Mouse (Mus musculus) lung, adult 2 months (tissue): ENCODE results near the gene Azin2. TPM values are rescaled to one million over a fixed set of nuclear protein-coding genes. Genes with fewer than 3 reads are reported as not detected.

Source experiments
- DNase-seq: peaks from one replicate; pipeline ENCODE4 v3.0.0; 2022
- H3K4me1 ChIP-seq: fragments of 200-500 bp; 2 replicates; pipeline ENCODE4 v1.6.1; 2011; ENCODE audit warnings: low read length; ENCODE audit not compliant: control insufficient read depth, insufficient read depth
- H3K4me3 ChIP-seq: fragments of 200-500 bp; replicated peaks from 2 replicates; pipeline ENCODE3; 2011; ENCODE audit warnings: low read depth, mild to moderate bottlenecking, control low read depth, low read length; ENCODE audit errors: extremely low read depth
- CTCF ChIP-seq: fragments of 200-500 bp; IDR thresholded peaks from 2 replicates; pipeline ENCODE4 v1.5.1; 2011; ENCODE audit warnings: mild to moderate bottlenecking, low read length, control low read depth; ENCODE audit not compliant: insufficient read depth
- POLR2A ChIP-seq: fragments of 200-500 bp; IDR thresholded peaks from 2 replicates; pipeline ENCODE4 v1.6.1; 2011; ENCODE audit warnings: low read depth, mild to moderate bottlenecking, control low read depth, low read length, borderline replicate concordance; ENCODE audit errors: extremely low read depth
- WGBS: fragments of 180-500 bp; shearing (Covaris S2); methylation state at CpG from one replicate; pipeline ENCODE4 v1.1.7; 2018; 5-methylcytosine and 5-hydroxymethylcytosine counted together
- polyA plus RNA-seq: library from polyadenylated mRNA; depleted of rRNA; stranded (reverse); fragments of >200 nt; gene quantifications from 2 replicates; pipeline ENCODE4 v1.2.3, GENCODE M21; 2012

The Azin2 gene
- polyA plus RNA-seq, 1 experiment = 46.2 TPM

DNA sequence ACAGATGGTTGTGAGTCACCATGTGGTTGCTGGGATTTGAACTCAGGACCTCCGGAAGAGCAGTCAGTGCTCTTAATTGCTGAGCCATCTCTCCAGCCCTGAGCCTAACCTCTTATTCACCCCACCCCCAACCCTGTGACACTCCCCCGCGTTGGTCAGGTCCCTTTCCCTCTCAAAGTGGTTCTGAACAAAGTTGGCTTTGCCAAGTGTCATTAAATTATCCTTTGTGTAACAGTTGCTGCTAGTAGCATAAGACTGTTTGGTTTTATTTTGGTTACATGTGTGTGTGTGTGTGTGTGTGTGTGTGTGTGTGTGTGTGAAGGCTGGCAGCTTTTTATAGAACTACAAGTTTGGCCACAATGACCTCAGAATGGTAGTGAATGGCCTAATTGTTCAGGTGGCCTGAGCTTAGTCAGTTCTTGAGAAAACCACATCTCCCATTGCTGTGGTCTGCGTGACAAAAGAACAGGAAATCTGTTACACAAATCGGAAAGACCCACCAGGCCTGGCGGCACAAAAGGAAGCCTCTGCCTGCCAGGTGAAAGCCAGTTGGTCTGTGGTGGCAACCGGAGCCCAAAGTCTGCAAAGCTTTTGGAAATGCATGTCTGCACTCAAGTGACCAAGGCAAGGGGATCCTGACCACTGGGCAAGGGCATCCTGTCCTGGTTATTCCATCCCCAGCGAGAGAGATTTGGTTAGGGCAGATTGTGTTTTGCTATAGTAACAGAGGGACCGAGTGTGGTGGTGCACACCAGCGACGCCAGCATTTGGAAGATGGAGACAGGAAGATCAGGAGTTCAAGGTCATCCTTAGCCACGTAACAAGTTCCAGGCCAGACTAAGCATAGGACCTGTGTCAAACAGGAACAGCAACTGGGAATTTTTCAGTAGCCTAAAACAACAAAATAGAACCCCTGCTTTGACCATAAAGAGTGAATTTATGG lies 18.9 kb upstream of the Azin2 start:
- 49% methylated on average over 12 of the region's 12 CpGs for WGBS
- TF ChIP-seq POLR2A (no peak), CTCF (no peak)
- DNase-seq = no peak

DNA sequence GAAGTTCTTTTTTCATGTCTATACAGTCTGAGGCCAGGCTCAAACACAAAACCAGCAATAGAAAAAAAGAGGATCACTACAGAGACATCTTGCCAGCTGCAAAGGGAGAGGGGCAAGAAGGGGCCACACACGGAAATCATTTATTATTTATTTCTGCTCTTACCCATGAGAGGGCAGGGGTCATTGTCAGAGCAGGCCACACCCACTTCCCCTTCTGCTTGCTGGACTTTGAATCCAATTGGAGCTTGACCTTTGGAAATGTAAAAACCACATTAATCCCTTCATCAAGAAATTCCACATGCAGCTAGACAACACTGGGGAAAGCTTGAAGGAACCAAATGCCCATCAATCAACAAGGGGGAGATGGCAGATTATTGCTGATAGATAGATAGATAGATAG lies 16.4 kb upstream of the Azin2 start:
- H3K4me1 ChIP-seq = peaks cover 3% of the 10 kb centered on the region; the same call in 1 of the 2 replicates
- 39% methylated on average over 1 of the region's 1 CpGs for WGBS
- TF ChIP-seq CTCF (no peak), POLR2A (no peak)
- no peak overlapping the region for H3K4me3 ChIP-seq
- no peak for DNase-seq

More for the DNA sequence above, 18.9 kb upstream of the Azin2 start:
- Histone ChIP-seq H3K4me1 (peaks cover 3% of the 10 kb centered on the region; the same call in 1 of the 2 replicates), H3K4me3 (no peak overlapping the region)

DNA sequence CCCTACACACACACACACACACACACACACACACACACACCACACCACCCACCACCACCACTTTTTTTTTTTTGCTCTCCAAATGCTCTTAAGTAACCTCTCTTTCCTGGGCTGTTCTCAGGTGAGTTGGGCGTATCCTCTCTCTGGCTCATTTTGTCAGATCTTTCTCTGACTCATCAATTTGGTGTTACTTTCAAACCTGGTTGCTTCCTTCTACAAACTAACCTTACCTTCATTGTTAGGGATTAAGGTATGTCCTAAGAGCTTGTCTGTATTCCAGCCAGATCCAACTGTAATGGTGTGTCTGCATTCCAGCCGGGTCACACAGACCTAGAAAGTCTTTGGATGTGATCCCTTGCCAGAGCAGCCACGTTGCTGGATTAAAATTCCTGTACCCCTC lies 15.0 kb upstream of the Azin2 start:
- H3K4me1 ChIP-seq = peaks cover 3% of the 10 kb centered on the region; the same call in 1 of the 2 replicates
- TF ChIP-seq POLR2A (no peak), CTCF (no peak)
- WGBS = 66% methylated on average over 3 of the region's 3 CpGs

DNA sequence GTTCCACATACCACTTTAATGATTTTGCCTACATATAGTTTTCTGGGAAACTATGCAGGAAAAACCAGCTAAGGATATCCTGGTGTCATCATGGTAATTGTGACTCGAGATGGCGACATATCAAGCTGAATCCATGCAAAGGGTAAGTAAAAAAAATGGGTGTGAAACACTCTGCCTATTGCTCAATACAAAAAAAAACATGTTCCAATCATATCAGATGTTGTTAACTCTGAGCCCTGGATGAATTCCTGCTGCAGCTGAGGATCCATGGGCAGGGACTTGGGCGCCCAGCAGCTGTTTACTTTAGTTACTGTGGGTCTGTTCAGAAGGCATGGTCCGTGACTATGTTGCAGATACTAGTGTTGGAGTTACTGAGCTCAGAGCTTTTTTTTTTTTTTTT lies 14.3 kb upstream of the Azin2 start:
- Histone ChIP-seq H3K4me1 (peaks cover 3% of the 10 kb centered on the region; the same call in 1 of the 2 replicates), H3K4me3 (no peak overlapping the region)
- WGBS = 55% methylated on average over 4 of the region's 4 CpGs
- TF ChIP-seq CTCF (no peak), POLR2A (no peak)
- no peak for DNase-seq

More for the DNA sequence above, 15.0 kb upstream of the Azin2 start:
- H3K4me3 ChIP-seq = no peak overlapping the region
- no peak for DNase-seq

DNA sequence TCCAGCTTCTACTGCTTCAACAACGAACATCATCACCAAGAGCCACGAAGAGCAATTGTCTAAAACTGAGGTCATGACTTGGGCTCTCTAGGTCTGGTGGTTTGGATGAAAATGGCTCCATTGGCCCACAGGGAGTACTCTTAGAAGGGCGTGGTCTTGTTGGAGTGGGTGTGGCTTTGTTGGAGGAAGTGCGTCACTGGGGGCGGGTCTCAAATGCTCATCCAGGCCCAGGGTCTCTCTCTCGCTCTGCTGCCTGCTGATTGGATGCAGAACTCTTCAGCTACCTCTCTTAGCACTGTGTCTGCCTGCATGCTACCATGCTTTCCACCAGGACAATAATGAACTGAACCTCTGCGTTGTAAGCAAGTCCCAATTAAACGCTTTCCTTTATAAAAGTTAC lies 12.4 kb upstream of the Azin2 start:
- DNase-seq = no peak
- TF ChIP-seq CTCF (no peak), POLR2A (no peak)
- Histone ChIP-seq H3K4me3 (no peak overlapping the region), H3K4me1 (0 out of 2 replicates have a peak, but pooled peaks cover 2% of the 10 kb centered on the region)
- 87% methylated on average over 8 of the region's 8 CpGs for WGBS

DNA sequence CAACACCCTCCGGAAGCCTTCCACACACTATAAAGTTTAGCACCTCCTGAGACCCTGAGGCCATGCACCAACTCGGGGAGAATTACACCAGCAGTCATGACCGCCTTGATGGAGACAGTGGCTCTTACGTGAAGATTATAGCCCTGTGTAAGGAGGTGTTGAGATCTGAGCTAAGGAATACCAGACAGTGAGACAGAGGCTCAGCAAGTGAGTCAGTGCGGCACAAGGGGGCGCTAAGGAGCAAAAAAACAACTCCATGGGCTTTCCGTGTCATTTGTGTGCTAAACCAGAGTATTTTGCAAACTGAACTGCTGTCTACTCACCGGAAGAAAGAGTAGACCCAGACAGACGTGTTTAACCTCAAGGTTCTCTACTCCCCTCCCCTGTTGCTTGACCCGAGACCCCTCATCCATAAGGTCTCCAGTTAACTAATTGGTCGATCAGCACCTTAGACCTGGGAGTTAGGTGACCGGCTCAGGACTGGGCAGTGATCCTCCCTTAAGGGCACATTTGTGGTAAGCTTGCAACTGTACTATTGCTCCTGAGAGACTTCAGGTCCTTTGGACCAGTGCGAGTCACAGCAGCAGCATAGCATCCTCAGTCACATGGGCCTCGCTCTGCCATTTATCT lies 8.9 kb upstream of the Azin2 start:
- TF ChIP-seq POLR2A (no peak), CTCF (peak; percentile 87)
- 39% methylated on average over 14 of the region's 14 CpGs for WGBS
- H3K4me1 ChIP-seq = peaks cover 10% of the 10 kb centered on the region

DNA sequence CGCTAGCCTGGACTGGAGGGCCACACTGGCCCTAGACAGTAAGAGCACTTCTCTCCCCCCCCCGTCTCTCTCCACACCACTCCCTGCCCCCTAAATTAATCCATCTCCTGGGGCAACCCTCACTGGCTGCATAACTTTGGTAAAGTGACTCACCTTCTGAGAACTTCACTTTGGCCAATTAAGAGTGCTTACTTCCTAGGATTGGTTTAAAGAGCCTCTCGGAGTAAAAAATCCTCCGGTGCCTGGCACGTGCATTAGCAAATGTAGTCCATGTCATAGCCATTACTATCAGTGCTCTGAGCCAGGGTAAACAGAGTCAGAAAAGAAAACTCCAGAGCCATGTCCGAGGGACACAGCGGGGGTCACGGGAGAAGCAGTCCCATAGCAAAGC lies 8.2 kb upstream of the Azin2 start:
- WGBS = 56% methylated on average over 7 of the region's 8 CpGs
- peak; percentile 33 for DNase-seq
- Histone ChIP-seq H3K4me1 (peaks cover 10% of the 10 kb centered on the region), H3K4me3 (no peak overlapping the region)
- TF ChIP-seq POLR2A (no peak), CTCF (no peak)

More for the DNA sequence above, 8.9 kb upstream of the Azin2 start:
- H3K4me3 ChIP-seq = no peak overlapping the region
- peak; percentile 72 for DNase-seq

DNA sequence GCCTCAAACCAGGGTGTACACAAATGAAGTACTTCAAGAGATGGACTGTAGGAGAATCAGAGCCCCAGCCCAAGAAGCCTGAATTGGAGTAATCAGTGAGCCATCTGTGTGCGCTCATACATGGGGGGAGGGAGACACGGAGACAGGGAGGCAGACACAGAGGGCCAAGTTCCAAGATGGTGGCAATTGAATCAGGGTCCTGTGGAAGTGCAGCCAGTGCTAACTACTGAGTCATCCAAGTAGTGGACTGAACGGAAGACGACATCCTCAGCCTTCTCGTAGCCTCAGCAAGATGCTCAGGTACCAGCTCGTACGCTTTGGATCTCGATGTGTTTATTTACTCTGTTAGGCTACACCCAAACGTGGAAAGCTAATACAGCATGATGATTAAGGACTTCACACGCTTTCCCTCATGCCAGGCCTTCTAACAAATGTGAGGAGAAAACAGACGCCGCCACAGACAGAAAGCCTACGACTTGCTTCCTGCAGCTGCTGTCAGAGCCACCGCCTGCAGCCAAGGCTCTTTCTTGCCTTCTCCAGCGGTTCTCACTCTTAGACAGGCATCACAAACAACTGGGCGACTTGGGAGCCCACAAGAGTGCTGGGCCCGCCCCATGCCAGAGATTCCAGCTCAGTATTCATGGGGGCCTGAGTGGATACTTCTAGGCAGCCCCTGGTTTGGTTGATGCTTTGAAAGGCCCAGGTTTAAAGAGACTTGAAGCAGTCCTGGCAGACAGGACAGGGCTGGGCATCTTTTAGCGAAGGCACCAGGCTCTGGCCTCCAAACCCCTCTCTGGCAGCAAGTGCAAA lies 7.6 kb upstream of the Azin2 start:
- DNase-seq = peak; percentile 38
- Histone ChIP-seq H3K4me1 (peaks cover 10% of the 10 kb centered on the region), H3K4me3 (no peak overlapping the region)
- 42% methylated on average over 18 of the region's 18 CpGs for WGBS
- TF ChIP-seq POLR2A (no peak), CTCF (no peak)

DNA sequence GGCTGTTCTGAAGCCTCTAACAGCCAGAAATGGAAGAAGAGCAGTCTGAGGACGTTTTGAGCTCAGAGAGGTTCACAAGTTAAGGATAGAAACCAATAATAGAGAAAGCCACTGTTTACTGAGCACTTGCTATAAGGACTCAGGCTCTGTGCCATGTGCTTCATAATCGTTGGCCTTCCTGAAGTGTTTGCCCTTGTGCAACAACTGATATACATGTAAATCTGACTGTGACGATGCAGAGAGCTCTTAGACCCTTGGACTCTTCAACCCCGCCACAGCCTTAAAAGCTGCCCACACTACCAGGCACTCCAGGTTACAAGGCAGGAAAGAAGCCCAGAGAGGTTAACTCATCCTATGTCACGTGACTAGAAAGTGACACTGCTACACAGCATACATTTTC lies 6.8 kb upstream of the Azin2 start:
- TF ChIP-seq POLR2A (no peak), CTCF (no peak)
- H3K4me1 ChIP-seq = peaks cover 10% of the 10 kb centered on the region
- 45% methylated on average over 5 of the region's 5 CpGs for WGBS
- no peak overlapping the region for H3K4me3 ChIP-seq
- peak; percentile 75 for DNase-seq

DNA sequence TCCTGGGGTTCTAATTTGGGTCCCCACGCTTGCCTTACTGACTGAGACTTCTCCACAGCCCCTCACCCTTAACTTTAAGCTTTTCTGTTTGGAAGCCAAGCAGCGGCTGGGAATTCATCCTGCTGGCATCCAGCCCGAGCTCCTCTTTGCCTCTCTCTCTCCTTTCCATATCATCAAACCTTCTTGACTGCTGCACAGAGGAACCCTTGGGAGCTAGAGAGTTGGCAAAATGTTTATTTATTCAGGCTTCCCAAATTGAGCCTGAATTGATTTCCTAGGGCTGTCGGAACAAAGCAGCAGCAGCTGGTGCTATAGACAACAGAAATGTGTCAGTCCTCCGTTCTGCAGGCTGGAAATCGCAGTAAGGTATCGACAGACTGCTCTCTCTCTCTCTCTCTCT lies 4.5 kb upstream of the Azin2 start:
- TF ChIP-seq POLR2A (no peak), CTCF (no peak)
- H3K4me1 ChIP-seq = peaks cover 10% of the 10 kb centered on the region
- H3K4me3 ChIP-seq = no peak overlapping the region
- DNase-seq = no peak
- 28% methylated on average over 7 of the region's 7 CpGs for WGBS
